Mouse (Mus musculus) retina, adult 2 months (tissue): ENCODE data around the gene Fam76a.

Experiments used
- DNase-seq: peaks from one replicate; pipeline ENCODE4 v3.0.0-alpha.2; 2012; ENCODE audit warnings: low read depth, low spot score

Fam76a gene

GRCm38 (mm10) chr4:132884844-132885374 is 37.4 kb downstream of the Fam76a start:
- no peak for DNase-seq

- DNase-seq: peak; percentile 67
These were observed 38.1 kb downstream of the Fam76a start, which contains the start of gene Stx12 for GRCm38 (mm10) chr4:132884064-132884843. Gene Stx12, minus strand, starts transcription at chr4:132884509.

GRCm38 (mm10) chr4:132883561-132884063 is 38.7 kb downstream of the Fam76a start:
- DNase-seq: no peak

GRCm38 (mm10) chr4:132874363-132875097 is 47.8 kb downstream of the Fam76a start:
- no peak for DNase-seq

- DNase-seq: no peak
These were observed 48.6 kb downstream of the Fam76a start for GRCm38 (mm10) chr4:132873481-132874362.

GRCm38 (mm10) chr4:132871116-132871515 is 51.2 kb downstream of the Fam76a start:
- DNase-seq: no peak

GRCm38 (mm10) chr4:132864856-132865255 is 57.5 kb downstream of the Fam76a start:
- no peak for DNase-seq

- DNase-seq: no peak
These were observed 59.3 kb downstream of the Fam76a start for GRCm38 (mm10) chr4:132863012-132863411.

GRCm38 (mm10) chr4:132860880-132861279 is 61.5 kb downstream of the Fam76a start:
- DNase-seq: no peak
